Comparison of ENCODE assay signal across 10 mouse cellular contexts in the genomic region with DNA sequence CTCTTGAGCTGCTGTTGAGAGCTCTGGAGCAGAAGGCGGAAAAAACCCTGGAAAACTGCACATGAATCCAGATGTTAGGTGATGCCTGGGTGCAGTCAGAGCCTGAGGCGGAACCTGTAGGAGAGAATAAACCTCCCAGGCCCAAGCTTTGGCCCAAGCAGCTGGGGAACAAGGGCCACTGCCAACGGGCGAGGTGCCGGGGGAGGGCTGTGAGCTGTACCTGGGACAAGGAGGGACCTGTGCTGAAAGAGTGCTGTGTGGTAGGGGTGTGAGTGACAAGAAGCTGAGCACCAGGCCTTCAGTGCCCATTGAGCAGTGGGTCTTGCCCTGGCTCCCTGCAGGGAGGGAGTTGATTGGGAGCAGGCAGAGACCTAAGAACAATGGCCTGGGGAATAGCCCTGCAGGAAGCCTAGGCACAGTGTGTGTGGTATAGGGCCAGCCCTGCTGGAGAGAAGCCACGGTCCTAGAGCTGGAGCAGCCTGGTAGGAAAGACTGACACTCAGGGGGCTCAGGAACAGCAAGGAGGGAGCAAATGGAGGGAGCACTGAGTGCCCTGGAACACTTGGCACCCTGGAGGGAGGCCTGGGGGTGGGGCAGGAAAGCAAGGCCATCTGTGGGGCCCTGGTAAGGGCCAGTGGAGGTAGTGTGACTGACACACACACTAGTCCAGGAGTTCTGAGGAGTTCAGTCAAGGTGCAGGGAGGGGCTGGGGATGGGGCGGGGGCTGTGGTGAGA. TPM values are rescaled to one million over a fixed set of nuclear protein-coding genes. Genes with fewer than 3 reads are reported as not detected.
A peak's percentile ranks its signal among the peaks of the same experiment; 100 is the strongest.
DNase-seq lines count a peak whose midpoint lies in the region; ATAC-seq and TF ChIP-seq lines count a peak whose summit lies in the region.
"Had no signal": no experiment of that assay in that cellular context is flagged by ENCODE, and none has a peak within 500 bp of the region (broad histone marks: within the 10 kb centered on the region; RNA-seq: fewer than 3 reads in every experiment).

No protein-coding gene starts in this region.

- H3K79me2 ChIP-seq in heart, adult 2 months (replicated peaks; ENCODE audit: control insufficient read depth, insufficient read depth, low read length), result peaks cover 2% of the 10 kb centered on the region

- ATAC-seq in hindbrain, embryonic 13.5 days (ENCODE audit: low FRiP score), result peak; percentile 59
- ATAC-seq in midbrain, embryonic 14.5 days (ENCODE audit: low FRiP score, low TSS enrichment), result no peak

- no peak for TF ChIP-seq POLR2A in heart, adult 2 months (IDR thresholded peaks at IDR 0.05; ENCODE audit: insufficient read depth, low read depth, low read length)

- no peak overlapping the region for H3K4me2 ChIP-seq in hindbrain, embryonic 13.5 days
- H3K4me2 ChIP-seq in midbrain, embryonic 14.5 days (ENCODE audit: low read length), result no peak overlapping the region

- TF ChIP-seq CTCF in heart, adult 2 months (IDR thresholded peaks at IDR 0.05), result no peak

- H3K9me3 ChIP-seq in heart, embryonic 10.5 days, result no peaks in the 10 kb centered on the region
- no peaks in the 10 kb centered on the region for H3K9me3 ChIP-seq in hindbrain, embryonic 13.5 days
- no peaks in the 10 kb centered on the region for H3K9me3 ChIP-seq in midbrain, embryonic 14.5 days (ENCODE audit: control insufficient read depth, low read length)

- no peak overlapping the region for H3K9ac ChIP-seq in heart, adult 2 months (ENCODE audit: low read depth, low read length)
- peak overlapping the region; percentile 53 for H3K9ac ChIP-seq in hindbrain, embryonic 13.5 days
- H3K9ac ChIP-seq in midbrain, embryonic 14.5 days (replicated peaks; ENCODE audit: low read length), result no peak overlapping the region; the same call in 1 of the 2 replicates

- H3K4me1 ChIP-seq in heart, embryonic 10.5 days, result peaks cover 65% of the 10 kb centered on the region
- H3K4me1 ChIP-seq in heart, adult 2 months (ENCODE audit: control insufficient read depth, insufficient read depth, low read length), result peaks cover 19% of the 10 kb centered on the region
- peaks cover 59% of the 10 kb centered on the region for H3K4me1 ChIP-seq in hindbrain, embryonic 13.5 days (replicated peaks)
- H3K4me1 ChIP-seq in midbrain, embryonic 14.5 days (ENCODE audit: control insufficient read depth, insufficient read depth, low read length), result peaks cover 25% of the 10 kb centered on the region

- H3K27ac ChIP-seq in heart, embryonic 10.5 days, result peak overlapping the region; percentile 53
- H3K27ac ChIP-seq in heart, adult 2 months, result no peak overlapping the region
- peak overlapping the region; percentile 73 for H3K27ac ChIP-seq in hindbrain, embryonic 13.5 days
- 0 out of 2 replicates have a peak overlapping the region, but pooled peaks have one; percentile 5 for H3K27ac ChIP-seq in midbrain, embryonic 14.5 days (replicated peaks; ENCODE audit: low read depth, low read length)

- 61% methylated on average over 7 of the region's 7 CpGs for WGBS in heart, embryonic 10.5 days
- 76% methylated on average over 7 of the region's 7 CpGs for WGBS in heart, adult 2 months
- 43% methylated on average over 7 of the region's 7 CpGs for WGBS in hindbrain, embryonic 13.5 days
- 40% methylated on average over 7 of the region's 7 CpGs for WGBS in midbrain, embryonic 14.5 days

- no peaks in the 10 kb centered on the region for H3K27me3 ChIP-seq in heart, embryonic 10.5 days (ENCODE audit: insufficient read depth, poor library complexity, severe bottlenecking)
- no peaks in the 10 kb centered on the region for H3K27me3 ChIP-seq in heart, adult 2 months (ENCODE audit: control insufficient read depth, insufficient read depth, low read length)
- no peaks in the 10 kb centered on the region for H3K27me3 ChIP-seq in hindbrain, embryonic 13.5 days
- H3K27me3 ChIP-seq in midbrain, embryonic 14.5 days (ENCODE audit: control insufficient read depth, insufficient read depth, low read length), result no peaks in the 10 kb centered on the region
- H3K27me3 ChIP-seq: CH12.LX had no signal

- H3K36me3 ChIP-seq in heart, embryonic 10.5 days, result no peaks in the 10 kb centered on the region
- peaks cover 3% of the 10 kb centered on the region for H3K36me3 ChIP-seq in heart, adult 2 months (ENCODE audit: control insufficient read depth, insufficient read depth, low read length)
- H3K36me3 ChIP-seq in hindbrain, embryonic 13.5 days, result no peaks in the 10 kb centered on the region
- H3K36me3 ChIP-seq in midbrain, embryonic 14.5 days (ENCODE audit: control insufficient read depth, insufficient read depth, low read length), result no peaks in the 10 kb centered on the region

- no peak for TF ChIP-seq EP300 in heart, adult 2 months (IDR thresholded peaks at IDR 0.05; ENCODE audit: insufficient read depth, low read depth, low read length)

- H3K4me3 ChIP-seq in heart, embryonic 10.5 days, result no peak overlapping the region
- H3K4me3 ChIP-seq in heart, adult 2 months, result no peak overlapping the region
- H3K4me3 ChIP-seq in hindbrain, embryonic 13.5 days, result no peak overlapping the region
- no peak overlapping the region for H3K4me3 ChIP-seq in midbrain, embryonic 14.5 days (replicated peaks; ENCODE audit: low read depth, low read length)

- DNase-seq in heart, embryonic 10.5 days (ENCODE audit: low spot score), result no peak
- no peak for DNase-seq in heart, adult 2 months
- peak; percentile 34 for DNase-seq in adrenal gland, adult 8-10 months
- no peak for DNase-seq in midbrain, embryonic 14.5 days
- no peak for DNase-seq in left cerebral cortex, adult 18-20 months (ENCODE audit: low spot score in 2 of 2)
- DNase-seq in MN1 (ENCODE audit: low spot score), result no peak
- DNase-seq in left cerebral cortex, postnatal 4 days, result no peak

- intact Hi-C loops in heart, adult 2 months (cut with DNase I), result no loop called here
- intact Hi-C loops in left cerebral cortex, postnatal 4 days (cut with DNase I), result no loop called here

RNA-seq across cellular contexts. Expression of a gene that starts 17.3 kb away (rescaled TPM):
- 35.8 and 58.5 TPM in 2 replicates for polyA plus RNA-seq in heart, embryonic 10.5 days (2016; fragmentation: Nextera tagmentation; extraction: Ambion mirVana)
- total RNA-seq in heart, adult 2 months (2021), result 10 to 100 TPM; 13.1 to 26.9 TPM
- 17.9 and 32.1 TPM in 2 replicates for polyA plus RNA-seq in heart, adult 2 months (2012; rRNA removed)
- 10 to 100 TPM; 16.5 to 40.8 (median 27.9) TPM for total RNA-seq in adrenal gland, adult 8-10 months (2022)
- polyA plus RNA-seq in hindbrain, embryonic 13.5 days (2015; fragmentation: Nextera tagmentation; extraction: Ambion mirVana), result 50.3 and 59.0 TPM in 2 replicates
- polyA plus RNA-seq in midbrain, embryonic 14.5 days (2014; fragmentation: Nextera tagmentation; extraction: Ambion mirVana), result 47.7 and 48.7 TPM in 2 replicates
- total RNA-seq in left cerebral cortex, adult 18-20 months (2021), result 10 to 100 TPM; 44.5 to 52.3 TPM
- total RNA-seq in left cerebral cortex, postnatal 4 days (2021), result 10 to 100 TPM; 30.2 to 30.7 TPM

RNA-seq across cellular contexts. Expression of a gene that starts 22.2 kb away (rescaled TPM):
- not detected in 2 replicates for polyA plus RNA-seq in heart, embryonic 10.5 days (2016; fragmentation: Nextera tagmentation; extraction: Ambion mirVana)
- total RNA-seq in heart, adult 2 months (2021), result not detected
- polyA plus RNA-seq in heart, adult 2 months (2012; rRNA removed), result not detected in 2 replicates
- total RNA-seq in adrenal gland, adult 8-10 months (2022), result not detected
- 0.19 and 0.43 TPM in 2 replicates for polyA plus RNA-seq in hindbrain, embryonic 13.5 days (2015; fragmentation: Nextera tagmentation; extraction: Ambion mirVana)
- polyA plus RNA-seq in midbrain, embryonic 14.5 days (2014; fragmentation: Nextera tagmentation; extraction: Ambion mirVana), result not detected in 2 replicates
- under 1 TPM; 0.33 to 0.35 TPM for total RNA-seq in left cerebral cortex, adult 18-20 months (2021)
- total RNA-seq in left cerebral cortex, postnatal 4 days (2021), result under 1 TPM in 1 of 2 experiments, not detected in 1; 0.48 TPM
- total RNA-seq: left cerebral cortex, postnatal 25 days had no signal

RNA-seq across cellular contexts. Expression of a gene that starts 59.4 kb away (rescaled TPM):
- polyA plus RNA-seq in heart, embryonic 10.5 days (2016; fragmentation: Nextera tagmentation; extraction: Ambion mirVana), result 18.7 and 20.9 TPM in 2 replicates
- total RNA-seq in heart, adult 2 months (2021), result 1 to 10 TPM; 3.1 to 4.6 TPM
- polyA plus RNA-seq in heart, adult 2 months (2012; rRNA removed), result 5.0 and 5.2 TPM in 2 replicates
- 10 to 100 TPM; 51.8 to 96.5 (median 70.3) TPM for total RNA-seq in adrenal gland, adult 8-10 months (2022)
- 37.9 and 39.7 TPM in 2 replicates for polyA plus RNA-seq in hindbrain, embryonic 13.5 days (2015; fragmentation: Nextera tagmentation; extraction: Ambion mirVana)
- 42.0 and 54.0 TPM in 2 replicates for polyA plus RNA-seq in midbrain, embryonic 14.5 days (2014; fragmentation: Nextera tagmentation; extraction: Ambion mirVana)
- 10 to 100 TPM; 53.0 to 54.4 TPM for total RNA-seq in left cerebral cortex, adult 18-20 months (2021)
- 100 to 1,000 TPM; 150 to 153 TPM for total RNA-seq in left cerebral cortex, postnatal 4 days (2021)

Comparison
In these comparisons a context has a peak if more than half of its experiments do, and no peak if none do; other contexts are left out.
1. RNA of a gene that starts 59.4 kb away (total RNA-seq): 150 to 153 TPM in left cerebral cortex, postnatal 4 days, 51.8 to 96.5 TPM in adrenal gland, adult 8-10 months and 53.0 to 54.4 TPM in left cerebral cortex, adult 18-20 months; 3.1 to 4.6 TPM in heart, adult 2 months; every median in the first group is over 4 times any median in the second.